Mouse (Mus musculus): ENCODE results near the gene Nkapl.
"Not testable (repeated sequence)": the region's sequence is repeated elsewhere in the genome, so short reads cannot be mapped to it uniquely, and the experiment has no call there.

The Nkapl gene

GRCm38 (mm10) chr13:21468061-21469019 is at the start of gene Nkapl:
TSS of gene Nkapl (minus strand) at chr13:21468509.
- in situ Hi-C loops (cut with MboI, MseI) = no loop called here

- in situ Hi-C loops (cut with MboI, MseI) = no loop called here
These were observed 37.9 kb upstream of the Nkapl start for GRCm38 (mm10) chr13:21506221-21506649.

GRCm38 (mm10) chr13:21502296-21502695 is 34.0 kb upstream of the Nkapl start:
- in situ Hi-C loops (cut with MboI, MseI) = no loop called here

GRCm38 (mm10) chr13:21501182-21501581 is 32.9 kb upstream of the Nkapl start, which contains the start of gene Gm11273:
TSS of gene Gm11273 (minus strand) at chr13:21501418.
- in situ Hi-C loops (cut with MboI, MseI) = not testable (repeated sequence)

GRCm38 (mm10) chr13:21495080-21495479 is 26.8 kb upstream of the Nkapl start, which contains the start of gene AK157302:
TSS of gene AK157302 (plus strand) at chr13:21495223.
- in situ Hi-C loops (cut with MboI, MseI) = no loop called here

GRCm38 (mm10) chr13:21492847-21493246 is 24.5 kb upstream of the Nkapl start:
- in situ Hi-C loops (cut with MboI, MseI) = no loop called here

- in situ Hi-C loops (cut with MboI, MseI) = no loop called here
These were observed 18.6 kb upstream of the Nkapl start for GRCm38 (mm10) chr13:21486881-21487280.

- in situ Hi-C loops (cut with MboI, MseI) = not testable (repeated sequence)
These were observed 10.7 kb upstream of the Nkapl start, which contains the start of the genes Zkscan4 and Gm10065 for GRCm38 (mm10) chr13:21478759-21479670. TSS of gene Zkscan4 (plus strand) at chr13:21478907. TSS of gene Gm10065 (minus strand) at chr13:21479441.

GRCm38 (mm10) chr13:21472427-21472826 is 4.1 kb upstream of the Nkapl start:
- in situ Hi-C loops (cut with MboI, MseI) = no loop called here

- in situ Hi-C loops (cut with MboI, MseI) = no loop called here
These were observed 788 bp upstream of the Nkapl start for GRCm38 (mm10) chr13:21469097-21469496.

GRCm38 (mm10) chr13:21467336-21467735 is 973 bp downstream of the Nkapl start:
- in situ Hi-C loops (cut with MboI, MseI) = no loop called here

- in situ Hi-C loops (cut with MboI, MseI) = not testable (repeated sequence)
These were observed 5.8 kb downstream of the Nkapl start for GRCm38 (mm10) chr13:21462516-21462915.

- in situ Hi-C loops (cut with MboI, MseI) = no loop called here
These were observed 12.0 kb downstream of the Nkapl start for GRCm38 (mm10) chr13:21456347-21456746.

- in situ Hi-C loops (cut with MboI, MseI) = no loop called here
These were observed 14.2 kb downstream of the Nkapl start for GRCm38 (mm10) chr13:21454133-21454532.

- in situ Hi-C loops (cut with MboI, MseI) = no loop called here
These were observed 14.9 kb downstream of the Nkapl start, which contains the start of gene Zscan26 for GRCm38 (mm10) chr13:21453449-21453848. TSS of gene Zscan26 (minus strand) at chr13:21453730.

- in situ Hi-C loops (cut with MboI, MseI) = no loop called here
These were observed 15.3 kb downstream of the Nkapl start for GRCm38 (mm10) chr13:21453042-21453441.

- in situ Hi-C loops (cut with MboI, MseI) = loop anchor here (5.0 kb wide), 1 partner anchor 36 kb away; no protein-coding TSS in a partner anchor
These were observed 20.3 kb downstream of the Nkapl start for GRCm38 (mm10) chr13:21447856-21448614.

GRCm38 (mm10) chr13:21446796-21447195 is 21.5 kb downstream of the Nkapl start:
- in situ Hi-C loops (cut with MboI, MseI) = loop anchor here (5.0 kb wide), 1 partner anchor 34 kb away; no protein-coding TSS in a partner anchor

GRCm38 (mm10) chr13:21441207-21441572 is 27.1 kb downstream of the Nkapl start:
- in situ Hi-C loops (cut with MboI, MseI) = no loop called here

- in situ Hi-C loops (cut with MboI, MseI) = no loop called here
These were observed 27.7 kb downstream of the Nkapl start, which contains the start of gene Pgbd1 for GRCm38 (mm10) chr13:21440503-21441206. TSS of gene Pgbd1 (minus strand) at chr13:21441058.
